Mouse (Mus musculus) myocyte (in vitro differentiated cells): ENCODE data around the gene Mfsd6l.

Experiments
- MAX ChIP-seq: IDR thresholded peaks from one replicate; pipeline ENCODE4 v1.6.1; 2011; ENCODE audit warnings: low read depth, mild to moderate bottlenecking, control low read depth
- MYOG ChIP-seq, 3 experiments: IDR thresholded peaks; one replicate each; pipeline ENCODE4 v1.6.1; 2011; ENCODE audit warnings: control low read depth in 2 of 3, low read depth in 2 of 3, mild to moderate bottlenecking in 2 of 3; ENCODE audit not compliant: insufficient read length in 2 of 3, control insufficient read depth in 1 of 3, insufficient read depth in 1 of 3
- TCF12 ChIP-seq: IDR thresholded peaks from one replicate; pipeline ENCODE4 v1.6.1; 2011; ENCODE audit warnings: mild to moderate bottlenecking, control low read depth; ENCODE audit not compliant: poor library complexity, insufficient read depth, severe bottlenecking
- USF1 ChIP-seq: IDR thresholded peaks from one replicate; pipeline ENCODE4 v1.6.1; 2011; ENCODE audit warnings: low read depth, mild to moderate bottlenecking, control low read depth, moderate library complexity

DNA sequence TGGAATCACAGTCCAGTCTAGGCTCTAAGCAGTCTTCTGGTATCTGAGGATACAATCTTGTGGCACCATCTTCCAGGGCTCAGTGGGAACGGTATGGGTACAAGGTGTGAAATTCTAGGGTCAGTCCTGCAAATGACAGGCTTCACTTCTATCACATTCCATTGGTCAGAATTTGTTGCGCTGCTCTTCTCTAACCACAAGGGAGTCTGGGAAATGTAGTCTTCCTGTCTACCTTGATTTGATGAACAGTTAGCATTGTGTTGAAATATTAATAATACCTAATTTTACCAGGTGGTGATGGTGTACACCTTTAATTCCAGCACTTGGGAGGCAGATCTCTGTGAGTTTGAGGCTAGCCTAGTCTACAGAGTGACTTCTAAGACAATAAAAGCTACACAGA lies 35.5 kb upstream of the Mfsd6l start:
- TF ChIP-seq TCF12 (no peak), MYOG (IDR thresholded peaks at IDR 0.05; ENCODE audit: control insufficient read depth in 1 of 3, insufficient read depth in 1 of 3, insufficient read length in 2 of 3, low read depth in 2 of 3) (no peak), USF1 (no peak), MAX (no peak)
